Mouse (Mus musculus): ENCODE results near the gene Lce1l.

DNA sequence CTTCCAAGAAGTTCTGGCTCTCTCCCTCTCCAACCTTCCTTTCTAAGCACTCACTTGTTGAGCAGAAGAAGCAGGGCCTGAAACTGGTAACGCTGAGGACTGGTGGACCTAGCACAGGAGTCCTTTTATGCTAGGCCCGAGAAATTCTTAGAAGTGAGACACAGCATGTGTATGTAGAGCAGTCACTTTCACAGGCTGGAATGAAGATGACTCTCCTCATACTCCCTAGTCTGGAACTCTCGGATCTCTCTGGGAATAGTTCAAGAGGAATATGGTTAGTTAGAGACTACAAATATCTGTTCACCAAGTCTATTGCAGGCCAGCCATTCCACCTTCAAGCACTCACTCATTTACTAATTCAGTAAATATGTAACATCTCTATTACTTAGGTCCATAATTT lies at the start of gene Lce1l:
- TF ChIP-seq CTCF (IDR thresholded peaks at IDR 0.05; ENCODE audit: low read depth, low read length), result no peak
- TF ChIP-seq POLR2A (IDR thresholded peaks at IDR 0.05; ENCODE audit: borderline replicate concordance, low read depth, low read length), result no peak
